ENCODE assay signal across 17 mouse cellular contexts in genomic region chr6:59004630-59005029, GRCm38 (mm10). TPM values are rescaled to one million over a fixed set of nuclear protein-coding genes. Genes with fewer than 3 reads are reported as not detected.
"Had no signal": no experiment of that assay in that cellular context is flagged by ENCODE, and none has a peak within 500 bp of the region (broad histone marks: within the 10 kb centered on the region; RNA-seq: fewer than 3 reads in every experiment).

No protein-coding gene starts in this region.

- H3K27me3 ChIP-seq: neural tube, embryonic 13.5 days; neural tube, embryonic 15.5 days; stomach, embryonic 15.5 days had no signal

- H3K4me2 ChIP-seq: neural tube, embryonic 13.5 days; neural tube, embryonic 15.5 days; stomach, embryonic 15.5 days had no signal

- H3K27ac ChIP-seq: neural tube, embryonic 13.5 days; neural tube, embryonic 15.5 days; stomach, embryonic 15.5 days; stomach, postnatal 0 days had no signal

- H3K9ac ChIP-seq: neural tube, embryonic 13.5 days; neural tube, embryonic 15.5 days; stomach, embryonic 15.5 days had no signal

- H3K36me3 ChIP-seq: neural tube, embryonic 13.5 days; neural tube, embryonic 15.5 days; stomach, embryonic 15.5 days had no signal

- H3K4me1 ChIP-seq: neural tube, embryonic 13.5 days; neural tube, embryonic 15.5 days; stomach, embryonic 15.5 days had no signal

- DNase-seq: retina, postnatal 1 day; right cerebral cortex, adult 18-20 months; right cerebral cortex, postnatal 14 days; right cerebral cortex, postnatal 25 days; right cerebral cortex, postnatal 4 days; spleen, adult 18-20 months; thymus, adult 18-20 months; thymus, adult 2 months; thymus, postnatal 14 days; thymus, postnatal 25 days; thymus, postnatal 36 days; thymus, postnatal 4 days had no signal

- H3K4me3 ChIP-seq: neural tube, embryonic 13.5 days; neural tube, embryonic 15.5 days; stomach, embryonic 15.5 days had no signal

- H3K9me3 ChIP-seq: neural tube, embryonic 13.5 days; neural tube, embryonic 15.5 days; stomach, embryonic 15.5 days had no signal

RNA-seq across cellular contexts. Expression of gene Fam13a, which starts 19.7 kb away (rescaled TPM):
- total RNA-seq: neutrophil, adult 5-6 weeks had no signal
